Mouse (Mus musculus): ENCODE measurements at regions not wholly inside any gene's neighbourhood (a gene's known extent, or its start where the extent isn't known, plus 50 kb on each side); places are given as distances from the start of the nearest gene placed in this dataset.
A peak's percentile ranks its signal among the peaks of the same experiment; 100 is the strongest.

- peak; percentile 39 for DNase-seq (ENCODE audit: low read depth, low spot score)
Observed at GRCm38 (mm10) chr1:111699030-111699732, 165.5 kb downstream of the Dsel start.

DNA sequence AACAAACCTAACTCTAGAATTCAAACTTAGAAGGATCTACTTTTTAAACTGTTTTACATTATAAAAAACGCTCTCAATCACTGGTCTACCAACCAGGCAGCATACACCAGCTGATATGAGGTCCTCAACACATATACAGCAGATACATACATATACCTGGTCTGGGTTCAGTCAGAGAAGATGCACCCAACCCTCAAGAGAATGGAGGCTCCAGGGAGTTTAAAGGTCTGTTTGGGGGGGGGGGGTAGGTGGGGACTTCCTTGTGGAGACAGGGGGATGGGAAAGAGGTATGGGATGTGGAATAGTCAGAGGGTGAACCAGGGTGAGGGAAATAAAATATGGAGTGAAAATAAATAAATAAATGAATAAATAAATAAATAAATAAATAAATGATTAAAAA is 203.8 kb downstream of the Dsel start:
- DNase-seq (ENCODE audit: low read depth, low spot score) = no peak

DNA sequence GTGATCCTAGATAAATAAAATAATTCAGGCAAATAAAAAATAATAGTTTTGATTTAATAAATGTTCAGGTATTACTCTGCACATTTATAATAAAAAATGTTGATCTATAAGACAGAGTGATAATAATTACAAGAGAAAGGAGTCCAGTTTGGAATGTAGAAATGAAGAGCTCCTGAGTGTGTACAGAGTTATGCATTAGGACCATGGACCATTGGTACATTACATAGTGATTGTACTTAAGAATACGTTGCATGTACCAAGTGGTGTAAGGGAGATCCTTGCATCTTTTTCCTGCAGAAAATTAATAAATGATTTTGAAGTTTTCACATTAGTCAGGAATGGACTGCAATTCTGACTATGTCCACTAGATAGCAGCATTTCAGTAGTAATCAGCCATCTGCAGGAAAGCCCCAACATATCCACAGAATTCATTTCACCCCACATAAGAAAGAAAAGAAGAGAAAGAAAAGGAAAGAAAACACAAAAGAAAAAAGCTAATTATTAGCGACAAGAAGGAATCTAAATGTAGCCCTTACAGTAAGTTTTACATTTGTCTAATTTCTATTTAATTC is 204.5 kb downstream of the Dsel start:
- DNase-seq (ENCODE audit: low read depth, low spot score) = peak; percentile 58

GRCm38 (mm10) chr1:111633860-111634460 is 230.8 kb downstream of the Dsel start:
- DNase-seq (ENCODE audit: low read depth, low spot score) = peak; percentile 30
